Mouse (Mus musculus): ENCODE data around the gene Sgip1. TPM values are rescaled to one million over a fixed set of nuclear protein-coding genes. Genes with fewer than 3 reads are reported as not detected.

Sgip1 gene
- total and polyA plus RNA-seq, 2 experiments from 2014 or later, result 0.97 TPM; not detected in 1

- no peaks in the 10 kb centered on the region for H3K9me3 ChIP-seq (replicated peaks; ENCODE audit: control insufficient read depth, low read length)
- ATAC-seq (ENCODE audit: insufficient read depth, low read depth), result no peak
- H3K27ac ChIP-seq (ENCODE audit: low read depth), result no peak overlapping the region
- H3K36me3 ChIP-seq (replicated peaks; ENCODE audit: control insufficient read depth, insufficient read depth, low read length), result no peaks in the 10 kb centered on the region
- no peak overlapping the region for H3K9ac ChIP-seq (replicated peaks; ENCODE audit: low read depth, low read length)
- no peak overlapping the region for H3K4me3 ChIP-seq (ENCODE audit: low read depth, low read length)
- TF ChIP-seq CTCF (IDR thresholded peaks at IDR 0.05; ENCODE audit: low read depth), result no peak
- no peak for TF ChIP-seq EP300 (IDR thresholded peaks at IDR 0.05; ENCODE audit: low read depth)
- H3K4me1 ChIP-seq (ENCODE audit: control insufficient read depth, insufficient read depth), result no peaks in the 10 kb centered on the region
- H3K4me2 ChIP-seq (ENCODE audit: low read depth, low read length), result no peak overlapping the region
- no peaks in the 10 kb centered on the region for H3K27me3 ChIP-seq (ENCODE audit: control insufficient read depth, insufficient read depth, low read length)
- no peak for DNase-seq (ENCODE audit: low spot score)
- WGBS, result 64% methylated on average over 5 of the region's 5 CpGs
These were observed 172.7 kb downstream of the Sgip1 start for GRCm38 (mm10) chr4:102913700-102914327.

GRCm38 (mm10) chr4:102918191-102918590, 177.1 kb downstream of the Sgip1 start:
- no peak for TF ChIP-seq CTCF (IDR thresholded peaks at IDR 0.05; ENCODE audit: low read depth)
- no peak for TF ChIP-seq EP300 (IDR thresholded peaks at IDR 0.05; ENCODE audit: low read depth)
- Histone ChIP-seq H3K4me3 (ENCODE audit: low read depth, low read length) (no peak overlapping the region), H3K4me1 (ENCODE audit: control insufficient read depth, insufficient read depth) (no peaks in the 10 kb centered on the region), H3K27me3 (ENCODE audit: control insufficient read depth, insufficient read depth, low read length) (no peaks in the 10 kb centered on the region), H3K9me3 (replicated peaks; ENCODE audit: control insufficient read depth, low read length) (no peaks in the 10 kb centered on the region), H3K27ac (ENCODE audit: low read depth) (no peak overlapping the region), H3K4me2 (ENCODE audit: low read depth, low read length) (no peak overlapping the region), H3K9ac (replicated peaks; ENCODE audit: low read depth, low read length) (no peak overlapping the region), H3K36me3 (replicated peaks; ENCODE audit: control insufficient read depth, insufficient read depth, low read length) (no peaks in the 10 kb centered on the region)
- WGBS, result 81% methylated on average over 1 of the region's 1 CpGs
- DNase-seq (ENCODE audit: low spot score) (no peak), ATAC-seq (ENCODE audit: insufficient read depth, low read depth) (no peak)

- Histone ChIP-seq H3K9me3 (replicated peaks; ENCODE audit: control insufficient read depth, low read length) (no peaks in the 10 kb centered on the region), H3K4me3 (ENCODE audit: low read depth, low read length) (no peak overlapping the region), H3K4me1 (ENCODE audit: control insufficient read depth, insufficient read depth) (no peaks in the 10 kb centered on the region), H3K9ac (replicated peaks; ENCODE audit: low read depth, low read length) (no peak overlapping the region), H3K4me2 (ENCODE audit: low read depth, low read length) (no peak overlapping the region), H3K36me3 (replicated peaks; ENCODE audit: control insufficient read depth, insufficient read depth, low read length) (no peaks in the 10 kb centered on the region), H3K27me3 (ENCODE audit: control insufficient read depth, insufficient read depth, low read length) (no peaks in the 10 kb centered on the region), H3K27ac (ENCODE audit: low read depth) (no peak overlapping the region)
- DNase-seq (ENCODE audit: low spot score), result no peak
- WGBS, result 32% methylated on average over 3 of the region's 4 CpGs
- TF ChIP-seq CTCF (IDR thresholded peaks at IDR 0.05; ENCODE audit: low read depth) (no peak), EP300 (IDR thresholded peaks at IDR 0.05; ENCODE audit: low read depth) (no peak)
- no peak for ATAC-seq (ENCODE audit: insufficient read depth, low read depth)
These were observed 188.4 kb downstream of the Sgip1 start for GRCm38 (mm10) chr4:102929491-102929890.

GRCm38 (mm10) chr4:102930679-102931078, 189.6 kb downstream of the Sgip1 start:
- no peak overlapping the region for H3K9ac ChIP-seq (replicated peaks; ENCODE audit: low read depth, low read length)
- no peaks in the 10 kb centered on the region for H3K36me3 ChIP-seq (replicated peaks; ENCODE audit: control insufficient read depth, insufficient read depth, low read length)
- no peaks in the 10 kb centered on the region for H3K27me3 ChIP-seq (ENCODE audit: control insufficient read depth, insufficient read depth, low read length)
- H3K9me3 ChIP-seq (replicated peaks; ENCODE audit: control insufficient read depth, low read length), result no peaks in the 10 kb centered on the region
- no peak overlapping the region for H3K4me3 ChIP-seq (ENCODE audit: low read depth, low read length)
- TF ChIP-seq CTCF (IDR thresholded peaks at IDR 0.05; ENCODE audit: low read depth) (no peak), EP300 (IDR thresholded peaks at IDR 0.05; ENCODE audit: low read depth) (no peak)
- ATAC-seq (ENCODE audit: insufficient read depth, low read depth) (no peak), DNase-seq (ENCODE audit: low spot score) (no peak)
- no peaks in the 10 kb centered on the region for H3K4me1 ChIP-seq (ENCODE audit: control insufficient read depth, insufficient read depth)
- WGBS, result 81% methylated on average over 7 of the region's 7 CpGs
- H3K4me2 ChIP-seq (ENCODE audit: low read depth, low read length), result no peak overlapping the region
- H3K27ac ChIP-seq (ENCODE audit: low read depth), result no peak overlapping the region

GRCm38 (mm10) chr4:102940266-102940665, 199.2 kb downstream of the Sgip1 start:
- Histone ChIP-seq H3K4me1 (ENCODE audit: control insufficient read depth, insufficient read depth) (no peaks in the 10 kb centered on the region), H3K27ac (ENCODE audit: low read depth) (no peak overlapping the region), H3K9me3 (replicated peaks; ENCODE audit: control insufficient read depth, low read length) (no peaks in the 10 kb centered on the region), H3K4me3 (ENCODE audit: low read depth, low read length) (no peak overlapping the region), H3K4me2 (ENCODE audit: low read depth, low read length) (no peak overlapping the region), H3K27me3 (ENCODE audit: control insufficient read depth, insufficient read depth, low read length) (no peaks in the 10 kb centered on the region), H3K36me3 (replicated peaks; ENCODE audit: control insufficient read depth, insufficient read depth, low read length) (no peaks in the 10 kb centered on the region), H3K9ac (replicated peaks; ENCODE audit: low read depth, low read length) (no peak overlapping the region)
- 69% methylated on average over 3 of the region's 3 CpGs for WGBS
- TF ChIP-seq EP300 (IDR thresholded peaks at IDR 0.05; ENCODE audit: low read depth), result no peak
- no peak for DNase-seq (ENCODE audit: low spot score)
- ATAC-seq (ENCODE audit: insufficient read depth, low read depth), result no peak

GRCm38 (mm10) chr4:102940738-102941137, 199.6 kb downstream of the Sgip1 start:
- ATAC-seq (ENCODE audit: insufficient read depth, low read depth), result no peak
- Histone ChIP-seq H3K4me2 (ENCODE audit: low read depth, low read length) (no peak overlapping the region), H3K27me3 (ENCODE audit: control insufficient read depth, insufficient read depth, low read length) (no peaks in the 10 kb centered on the region), H3K9me3 (replicated peaks; ENCODE audit: control insufficient read depth, low read length) (no peaks in the 10 kb centered on the region), H3K9ac (replicated peaks; ENCODE audit: low read depth, low read length) (no peak overlapping the region), H3K27ac (ENCODE audit: low read depth) (no peak overlapping the region), H3K4me1 (ENCODE audit: control insufficient read depth, insufficient read depth) (no peaks in the 10 kb centered on the region), H3K4me3 (ENCODE audit: low read depth, low read length) (no peak overlapping the region), H3K36me3 (replicated peaks; ENCODE audit: control insufficient read depth, insufficient read depth, low read length) (no peaks in the 10 kb centered on the region)
- TF ChIP-seq CTCF (IDR thresholded peaks at IDR 0.05; ENCODE audit: low read depth) (no peak), EP300 (IDR thresholded peaks at IDR 0.05; ENCODE audit: low read depth) (no peak)
- WGBS, result 75% methylated on average over 4 of the region's 4 CpGs
- no peak for DNase-seq (ENCODE audit: low spot score)

Data from heart, postnatal 0 days (tissue).